Mouse (Mus musculus): ENCODE data around the gene Fam43a.

Gene Fam43a

DNA sequence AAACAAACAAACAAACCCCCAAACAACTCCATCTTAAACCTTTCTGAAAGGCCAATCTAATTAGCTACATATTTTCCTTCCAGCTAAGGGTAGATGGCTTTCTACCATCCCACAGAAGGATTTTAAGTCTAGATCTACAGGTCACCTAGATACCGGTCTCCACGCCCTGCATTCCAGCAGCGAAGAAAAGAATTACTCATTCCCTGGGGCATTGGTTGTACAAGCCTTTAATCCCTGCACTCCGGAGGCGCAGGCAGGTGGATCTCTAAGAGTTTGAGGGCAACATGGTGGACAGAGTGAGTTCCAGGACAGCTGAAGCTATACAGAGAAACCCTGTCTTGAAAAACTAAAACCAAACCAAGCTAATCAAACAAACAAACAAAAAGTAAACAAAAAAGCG, 28.9 kb downstream of the Fam43a start:
- in situ Hi-C loops (cut with MboI, MseI) = no loop called here

DNA sequence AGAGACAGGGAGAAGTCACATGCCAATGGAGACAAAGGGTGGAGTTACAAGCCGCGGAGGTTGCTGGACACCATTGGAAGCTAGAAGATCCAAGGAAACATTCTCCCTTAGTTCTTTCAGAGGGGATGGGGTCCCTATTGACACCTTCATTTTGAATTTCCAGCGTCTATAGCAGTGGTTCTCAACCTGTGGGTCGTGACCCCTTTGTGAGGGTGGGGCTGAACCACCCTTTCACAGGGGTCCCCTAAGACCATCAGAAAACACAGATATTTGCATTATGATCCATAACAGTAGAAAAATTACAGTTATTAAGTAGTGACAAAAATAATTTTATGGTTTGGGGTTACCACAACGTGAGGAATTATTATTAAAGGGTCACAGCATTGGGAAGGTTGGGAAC, 30.0 kb downstream of the Fam43a start:
- in situ Hi-C loops (cut with MboI, MseI) = no loop called here

DNA sequence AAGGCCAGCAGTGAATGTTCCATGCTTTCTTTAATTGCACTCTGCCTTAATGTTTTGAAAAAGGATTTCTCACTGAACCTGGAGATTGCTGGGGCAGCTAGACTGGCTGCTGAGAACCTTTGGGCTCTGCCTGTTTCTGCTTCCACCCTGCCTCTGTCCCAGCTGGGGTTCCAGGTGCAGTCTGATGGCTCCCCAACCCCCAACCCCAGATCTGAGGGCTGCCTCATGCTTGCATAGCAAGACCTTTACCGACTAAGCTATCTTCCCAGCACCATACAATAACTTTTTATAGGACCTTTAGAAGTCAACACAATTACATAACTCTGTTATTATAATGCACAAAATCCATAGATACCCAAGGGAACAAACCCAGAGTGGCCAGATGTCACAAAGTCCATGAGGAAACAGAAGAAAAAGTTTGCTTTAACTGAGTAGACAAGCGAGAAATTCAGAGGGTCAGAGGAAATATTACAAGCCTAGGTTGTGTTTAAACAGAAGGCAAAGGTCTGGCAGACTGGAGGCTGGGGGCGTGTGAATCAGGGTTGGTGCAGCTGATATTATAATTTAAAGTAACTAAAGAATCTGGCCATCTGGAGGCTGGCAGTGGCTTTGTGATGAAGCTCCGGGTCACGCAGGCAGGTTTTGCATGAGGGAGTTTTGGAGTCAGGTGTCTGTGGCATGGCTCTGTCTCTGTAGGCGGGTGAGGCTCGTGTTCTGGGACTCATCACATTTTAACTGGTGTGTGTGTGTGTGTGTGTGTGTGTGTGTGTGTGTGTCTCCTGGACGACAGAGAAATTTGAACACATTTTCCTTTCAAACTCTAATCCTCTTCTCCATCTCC, 34.6 kb downstream of the Fam43a start:
- in situ Hi-C loops (cut with MboI, MseI) = no loop called here

DNA sequence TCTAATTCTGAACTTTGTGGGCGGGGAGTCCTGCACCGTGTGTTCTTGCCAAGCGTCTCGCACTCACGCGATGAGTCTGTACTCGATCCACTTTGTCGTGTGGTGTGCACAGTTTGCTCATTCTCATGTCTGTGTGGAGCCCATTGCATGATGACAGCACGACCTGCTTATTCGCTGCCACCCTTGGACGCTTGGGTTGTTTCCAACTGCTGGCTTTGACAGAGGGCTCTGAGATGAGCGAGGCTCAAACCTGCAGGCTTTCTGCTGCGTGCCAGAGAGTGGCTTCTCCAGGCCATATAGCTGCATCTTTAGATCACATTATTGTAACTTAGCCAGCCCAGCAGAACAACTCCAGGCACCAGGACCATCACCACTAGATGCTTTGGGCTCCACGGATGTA, 39.1 kb downstream of the Fam43a start:
- in situ Hi-C loops (cut with MboI, MseI) = no loop called here

DNA sequence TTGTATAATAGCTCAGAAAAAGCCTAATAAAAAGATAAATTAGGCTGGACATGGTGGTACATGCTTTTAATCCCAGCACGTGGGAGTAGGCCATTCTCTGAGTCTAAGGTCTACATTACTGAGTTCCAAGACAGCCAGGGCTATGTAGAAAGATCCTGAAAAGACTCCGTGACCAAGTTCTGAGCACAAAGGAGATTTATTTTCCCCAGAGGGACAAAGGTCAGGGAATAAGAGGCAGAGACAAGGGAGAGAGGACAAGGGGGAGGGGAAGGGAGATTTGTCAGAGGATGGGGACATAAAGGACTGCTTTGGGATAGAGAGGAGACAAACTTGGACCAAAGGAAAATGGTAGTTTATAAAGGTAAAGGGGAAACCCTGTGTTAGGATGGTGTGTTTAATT, 41.1 kb downstream of the Fam43a start:
- in situ Hi-C loops (cut with MboI, MseI) = no loop called here

DNA sequence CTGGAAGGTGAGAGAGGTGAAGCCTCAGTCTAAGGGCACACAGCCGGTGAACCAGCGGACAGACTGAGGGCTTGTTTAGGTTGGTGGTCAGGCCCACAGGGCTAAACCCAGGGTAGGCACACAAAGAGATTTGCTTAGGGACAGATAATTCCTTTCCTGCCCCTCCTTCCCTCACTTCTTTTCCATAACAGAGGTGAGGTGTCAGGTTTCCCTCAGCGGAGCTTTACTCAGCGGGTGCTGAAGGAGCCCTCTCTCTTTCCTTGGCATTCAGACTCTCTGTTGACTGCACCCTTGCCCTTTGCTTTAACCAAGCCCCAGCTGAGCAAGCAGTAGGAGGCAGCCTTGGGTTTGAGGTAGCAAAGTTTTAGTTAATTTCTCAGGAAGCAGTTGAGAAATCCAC, 41.9 kb downstream of the Fam43a start:
- in situ Hi-C loops (cut with MboI, MseI) = no loop called here

DNA sequence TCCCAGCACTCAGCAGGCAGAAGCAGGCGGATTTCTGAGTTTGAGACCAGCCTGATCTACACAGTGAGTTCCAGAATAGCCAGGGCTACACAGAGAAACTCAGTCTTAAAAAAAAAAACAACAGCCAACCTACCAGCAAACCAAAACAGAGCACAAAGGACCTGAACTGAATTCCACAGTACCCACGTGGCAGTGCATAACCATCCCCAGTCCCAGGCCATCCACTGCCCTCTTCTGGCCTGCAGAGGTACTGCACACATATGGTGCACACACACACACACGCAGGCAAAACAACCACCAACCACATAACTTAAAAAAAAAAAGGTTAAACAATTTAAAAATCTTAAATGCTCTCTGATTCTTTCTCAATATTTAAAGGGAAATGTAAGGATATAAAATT, 42.7 kb downstream of the Fam43a start:
- in situ Hi-C loops (cut with MboI, MseI) = no loop called here

DNA sequence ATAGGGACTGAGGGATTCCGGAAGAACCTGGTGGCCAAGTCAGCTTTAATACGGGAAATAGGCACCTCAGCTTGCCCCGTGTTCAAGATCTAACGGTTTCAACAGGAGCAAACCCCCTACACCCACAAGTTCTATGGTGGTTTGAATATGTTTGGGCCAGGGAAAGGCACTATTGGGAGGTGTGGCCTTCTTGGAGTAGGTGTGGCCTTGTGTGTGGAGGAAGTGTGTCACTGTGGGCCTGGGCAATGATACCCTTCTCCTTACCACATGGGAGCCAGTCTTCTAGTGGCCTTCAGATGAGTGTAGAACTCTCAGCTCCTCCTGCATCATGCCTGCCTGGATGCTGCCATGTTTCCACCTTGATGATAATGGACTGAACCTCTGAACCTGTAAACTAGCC, 45.5 kb downstream of the Fam43a start:
- in situ Hi-C loops (cut with MboI, MseI) = no loop called here

DNA sequence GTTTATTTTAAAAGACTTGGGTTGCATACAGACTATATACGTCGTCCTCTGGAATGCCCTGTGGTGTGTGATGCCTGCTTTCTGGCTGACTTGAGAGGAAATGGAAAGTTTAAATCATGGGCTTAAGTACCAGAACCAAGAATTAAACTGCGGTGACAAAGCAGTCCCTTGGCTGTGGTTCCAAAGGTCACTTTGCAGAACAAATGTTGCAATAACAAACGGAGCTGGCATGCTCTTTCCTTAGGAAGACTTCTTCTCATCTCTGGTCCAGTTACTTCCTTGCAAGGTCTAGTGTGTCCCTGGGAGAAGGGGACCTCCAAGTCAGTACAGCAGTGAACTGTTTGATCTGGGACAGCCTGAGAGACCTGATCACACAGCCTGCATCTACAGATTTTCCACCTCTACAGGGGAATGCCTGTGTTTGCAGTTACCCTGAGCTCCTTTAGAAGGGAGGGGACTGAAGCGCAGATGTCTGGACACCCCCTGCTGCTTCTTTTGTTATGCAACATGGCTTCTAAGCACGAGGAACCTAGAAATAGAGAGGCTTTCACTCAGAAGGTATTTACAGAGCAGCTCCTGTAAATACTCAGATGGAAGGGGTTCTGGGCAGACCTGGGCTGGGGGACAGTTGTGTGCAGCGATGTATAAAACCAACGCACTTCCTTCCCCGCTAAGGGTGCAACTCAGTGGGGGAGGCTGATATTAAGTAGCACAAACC, 46.5 kb downstream of the Fam43a start:
- in situ Hi-C loops (cut with MboI, MseI) = no loop called here

DNA sequence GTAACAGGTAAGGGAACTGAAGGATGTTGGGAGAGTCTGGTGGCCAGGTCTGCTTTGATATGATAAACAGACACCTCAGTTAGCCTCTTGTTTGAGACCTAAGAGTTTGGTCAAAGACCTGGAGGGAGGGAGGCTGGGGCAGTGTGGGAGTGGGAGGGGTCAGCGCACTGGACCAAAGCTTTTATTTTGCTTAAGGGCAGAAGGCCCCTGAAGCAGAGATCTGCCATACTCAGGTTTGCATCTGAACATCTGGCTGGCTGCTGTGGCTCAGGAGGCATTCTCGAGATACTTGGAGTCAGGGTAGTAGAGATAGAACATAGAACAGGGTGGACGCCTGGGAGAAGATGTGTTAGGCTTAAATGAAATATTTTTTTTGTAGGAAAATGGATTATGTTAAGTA, 47.3 kb downstream of the Fam43a start:
- in situ Hi-C loops (cut with MboI, MseI) = no loop called here

DNA sequence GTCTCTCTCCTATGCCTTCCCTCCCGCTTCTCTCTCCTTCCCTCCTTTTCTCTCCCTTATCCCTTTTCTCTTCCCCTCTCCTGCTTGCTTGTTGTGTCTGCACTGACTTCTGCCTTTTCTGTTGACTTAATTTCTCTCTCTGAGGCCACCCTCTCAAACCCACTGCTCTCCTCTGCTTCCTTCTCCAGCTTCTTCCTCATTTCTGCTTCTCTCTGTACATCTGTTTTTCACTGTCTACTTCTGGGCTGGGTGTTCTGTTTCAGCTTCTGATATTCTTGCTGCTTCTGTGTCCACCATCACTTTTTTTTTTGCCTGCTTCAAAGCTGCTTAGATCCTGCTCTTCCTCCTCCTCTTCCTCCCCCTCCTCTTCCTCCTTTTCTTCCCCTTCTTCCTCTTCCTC, 51.8 kb downstream of the Fam43a start:
- in situ Hi-C loops (cut with MboI, MseI) = no loop called here
